Mouse (Mus musculus) left cerebral cortex, postnatal 4 days (tissue): Measurements from ENCODE around the gene Timp2. TPM values are rescaled to one million over a fixed set of nuclear protein-coding genes. Genes with fewer than 3 reads are reported as not detected.
A peak's percentile ranks its signal among the peaks of the same experiment; 100 is the strongest.
"Not testable (repeated sequence)": the region's sequence is repeated elsewhere in the genome, so short reads cannot be mapped to it uniquely, and the experiment has no call there.

Source experiments
- DNase-seq: peaks from one replicate; pipeline ENCODE4 v3.0.0-alpha.2; 2022
- intact Hi-C: fragments of 180-260 bp; cut with DNase I; formaldehyde crosslinking; loops from one replicate; pipeline ENCODE4 v1.15.1; 2025
- total RNA-seq, 2 experiments: library from RNA; stranded (reverse); gene quantifications; 2 replicates each; pipeline ENCODE4 v1.2.3; 2021

The Timp2 gene
- total RNA-seq, 2 experiments from 2014 or later = 273 to 295 TPM

DNA sequence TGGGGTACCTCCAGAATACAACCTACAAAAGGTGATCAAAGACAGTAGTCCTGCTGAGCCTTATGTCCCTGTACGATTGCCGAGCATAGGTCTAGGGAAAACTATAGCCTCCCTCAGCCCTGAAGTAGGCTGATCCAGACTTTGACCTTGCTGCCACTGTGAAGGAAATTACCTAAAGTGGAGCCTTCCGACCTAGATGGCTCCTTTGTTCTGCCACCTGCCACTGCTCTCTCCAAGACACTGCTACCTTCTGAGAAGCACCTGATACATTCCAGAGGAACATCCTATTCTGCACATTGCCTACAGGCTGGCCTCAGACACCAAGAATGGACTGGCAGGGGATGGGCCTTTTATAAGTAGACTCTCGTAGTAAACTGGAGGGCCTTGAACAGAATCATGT is 51.6 kb downstream of the Timp2 start:
- DNase-seq, intact Hi-C loops: not testable (repeated sequence)

- intact Hi-C loops = no loop called here
Measured at GRCm38 (mm10) chr11:118298810-118299209, 56.7 kb downstream of the Timp2 start.

DNA sequence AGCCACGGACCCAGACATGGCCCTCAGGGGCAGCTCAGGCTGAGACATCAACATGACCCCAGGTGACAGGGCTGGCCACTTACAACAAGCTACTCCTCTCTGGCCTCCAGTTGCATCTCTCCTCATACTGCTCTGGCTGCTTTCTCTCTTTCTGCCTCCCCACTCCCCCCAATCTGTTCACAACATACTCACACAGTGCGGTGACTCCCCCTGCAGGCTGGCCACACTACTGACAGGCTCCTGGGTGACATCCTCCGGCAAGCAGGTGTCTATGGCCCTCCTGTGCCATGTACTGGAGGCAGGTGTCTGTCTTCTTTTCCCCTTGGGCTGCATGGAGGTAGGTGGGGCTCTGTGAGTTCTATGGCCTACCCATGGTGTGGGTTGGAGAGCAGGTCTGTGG is 57.6 kb downstream of the Timp2 start:
- DNase-seq = no peak
- intact Hi-C loops = no loop called here

More at GRCm38 (mm10) chr11:118298810-118299209, 56.7 kb downstream of the Timp2 start:
- DNase-seq = no peak

- intact Hi-C loops = no loop called here
- DNase-seq = no peak
Measured at GRCm38 (mm10) chr11:118295026-118295425, 60.5 kb downstream of the Timp2 start.

GRCm38 (mm10) chr11:118292671-118293070 is 62.9 kb downstream of the Timp2 start:
- DNase-seq = peak; percentile 62
- intact Hi-C loops = no loop called here

- DNase-seq = peak; percentile 100
- intact Hi-C loops = no loop called here
Measured at GRCm38 (mm10) chr11:118289999-118290889, 65.3 kb downstream of the Timp2 start, which contains the start of gene Usp36. TSS of gene Usp36 (minus strand) at chr11:118290244.

DNA sequence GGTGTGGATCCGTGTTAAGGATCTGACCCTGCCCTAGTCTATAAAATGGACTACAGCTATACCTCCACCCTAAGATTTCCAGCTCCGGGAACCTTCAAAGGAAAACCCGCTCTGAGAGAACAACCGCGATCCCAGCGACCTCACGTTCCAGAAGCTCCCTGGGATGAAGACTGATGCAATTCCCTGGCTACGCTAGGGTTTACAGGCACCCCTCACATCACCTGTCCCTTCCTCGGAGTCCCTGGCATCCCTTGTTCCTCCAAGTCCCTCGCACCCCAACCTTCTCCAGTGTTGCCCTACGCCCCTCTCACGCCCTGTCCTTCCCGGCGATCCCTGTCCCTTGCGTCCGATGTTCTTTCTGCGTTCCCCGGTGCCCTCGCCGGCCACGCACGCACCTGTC is 66.0 kb downstream of the Timp2 start:
- DNase-seq = no peak
- intact Hi-C loops = no loop called here

DNA sequence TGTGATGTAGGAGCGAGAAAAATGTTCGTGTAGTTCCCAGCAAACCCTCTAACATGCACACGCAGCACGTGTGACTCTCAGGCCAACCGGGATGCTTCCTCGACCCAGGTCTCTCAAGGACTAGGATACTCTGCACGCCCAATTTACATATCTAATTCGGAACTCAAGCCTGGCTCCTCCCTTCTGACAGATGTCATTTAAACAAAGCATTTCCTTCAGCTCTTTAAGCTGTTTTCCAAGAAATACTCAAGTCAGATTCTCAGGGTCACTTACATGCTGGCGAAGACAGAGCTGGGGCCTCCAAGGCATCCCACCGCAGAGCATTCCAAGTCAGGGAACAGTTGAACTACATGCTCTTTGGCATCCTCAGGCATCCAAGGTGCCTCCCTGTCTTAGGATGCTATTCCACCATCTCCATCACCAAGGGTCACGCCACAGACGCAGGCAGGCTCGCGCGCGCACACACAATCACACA is 66.5 kb downstream of the Timp2 start:
- intact Hi-C loops = no loop called here
- DNase-seq = no peak

DNA sequence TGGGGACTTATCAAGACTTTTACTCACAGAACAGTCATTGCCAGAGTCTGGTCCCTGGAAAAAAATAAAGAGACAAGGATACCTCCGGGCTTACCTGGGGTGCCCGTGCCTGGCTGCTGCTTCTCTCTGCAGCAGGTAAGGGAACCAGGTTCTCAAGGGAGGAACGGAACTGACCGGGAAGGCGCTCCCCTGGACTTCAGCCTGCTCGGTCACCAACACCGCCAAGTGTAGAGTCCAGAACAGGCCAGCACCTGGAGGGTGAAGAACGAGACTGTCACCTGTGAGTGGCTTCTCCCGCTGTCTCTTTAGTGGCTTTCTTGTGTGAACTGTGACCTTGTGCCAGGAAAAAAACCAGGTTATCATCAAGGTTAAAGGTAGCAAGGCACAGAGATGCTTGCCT is 68.0 kb downstream of the Timp2 start:
- DNase-seq = no peak

DNA sequence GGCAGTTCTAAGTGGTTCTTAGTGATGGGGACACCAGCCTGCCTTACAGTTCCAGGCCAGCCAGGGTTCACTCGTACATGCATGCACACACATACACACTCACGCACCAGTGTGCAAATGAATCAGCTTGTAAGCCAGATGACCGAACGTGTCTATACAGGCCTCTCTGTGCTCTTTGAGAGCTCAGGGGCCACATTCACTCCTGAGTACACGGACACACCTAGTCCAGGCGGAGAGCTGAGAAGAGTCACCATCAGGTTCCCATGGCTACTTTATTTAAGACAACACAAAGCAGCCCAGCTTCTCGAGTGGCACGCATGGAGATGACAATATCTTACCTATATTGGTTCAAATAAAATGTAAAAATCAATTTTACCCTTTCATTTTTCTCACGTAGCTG is 69.1 kb downstream of the Timp2 start:
- intact Hi-C loops = no loop called here
- no peak for DNase-seq

More for the DNA sequence above, 68.0 kb downstream of the Timp2 start:
- intact Hi-C loops = no loop called here

DNA sequence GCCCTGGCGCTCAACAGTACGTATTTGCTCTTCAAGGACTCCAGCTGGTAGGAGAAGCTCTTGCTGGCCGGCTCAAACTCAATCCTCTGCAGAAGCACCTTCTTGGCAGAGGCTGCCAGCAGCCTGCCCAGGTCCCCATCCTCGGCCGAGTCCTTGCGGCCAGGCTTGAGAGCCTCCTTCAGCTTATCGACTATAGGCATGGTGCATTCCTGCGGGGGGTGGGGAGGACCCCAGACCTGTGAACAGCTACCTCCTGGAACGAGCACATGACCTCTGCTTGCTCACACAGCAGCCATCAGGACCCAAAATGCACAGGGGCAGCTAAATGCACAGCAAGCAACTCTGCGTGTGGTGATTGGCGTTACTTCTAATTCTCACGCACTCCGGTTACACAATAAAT is 69.7 kb downstream of the Timp2 start:
- intact Hi-C loops = no loop called here
- DNase-seq = no peak

- intact Hi-C loops = no loop called here
- no peak for DNase-seq
Measured at GRCm38 (mm10) chr11:118280218-118280617, 75.3 kb downstream of the Timp2 start.

- intact Hi-C loops = no loop called here
- DNase-seq = no peak
Measured at GRCm38 (mm10) chr11:118276328-118276727, 79.2 kb downstream of the Timp2 start.

GRCm38 (mm10) chr11:118275092-118275491 is 80.4 kb downstream of the Timp2 start:
- intact Hi-C loops = no loop called here
- no peak for DNase-seq

GRCm38 (mm10) chr11:118269827-118270226 is 85.7 kb downstream of the Timp2 start:
- peak; percentile 51 for DNase-seq

DNA sequence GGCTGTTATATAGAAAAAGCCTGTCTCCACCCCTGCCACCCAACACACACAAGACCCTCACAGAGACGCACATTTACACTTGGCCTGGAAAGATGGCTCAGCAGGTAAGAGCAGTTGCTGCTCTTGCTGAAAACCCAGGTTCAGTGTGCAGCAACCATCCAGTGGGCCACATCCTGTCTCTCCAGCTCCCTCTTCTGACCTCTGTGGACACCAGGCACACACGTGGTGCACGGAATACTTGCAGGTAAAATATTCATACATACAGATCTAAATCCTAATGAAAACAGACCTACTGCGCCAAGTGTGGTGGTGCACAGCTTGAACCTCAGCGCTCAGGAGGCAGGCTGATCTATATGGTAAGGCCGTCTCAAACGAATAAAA is 88.9 kb downstream of the Timp2 start:
- DNase-seq = no peak
- intact Hi-C loops = no loop called here

More at GRCm38 (mm10) chr11:118269827-118270226, 85.7 kb downstream of the Timp2 start:
- intact Hi-C loops = no loop called here

DNA sequence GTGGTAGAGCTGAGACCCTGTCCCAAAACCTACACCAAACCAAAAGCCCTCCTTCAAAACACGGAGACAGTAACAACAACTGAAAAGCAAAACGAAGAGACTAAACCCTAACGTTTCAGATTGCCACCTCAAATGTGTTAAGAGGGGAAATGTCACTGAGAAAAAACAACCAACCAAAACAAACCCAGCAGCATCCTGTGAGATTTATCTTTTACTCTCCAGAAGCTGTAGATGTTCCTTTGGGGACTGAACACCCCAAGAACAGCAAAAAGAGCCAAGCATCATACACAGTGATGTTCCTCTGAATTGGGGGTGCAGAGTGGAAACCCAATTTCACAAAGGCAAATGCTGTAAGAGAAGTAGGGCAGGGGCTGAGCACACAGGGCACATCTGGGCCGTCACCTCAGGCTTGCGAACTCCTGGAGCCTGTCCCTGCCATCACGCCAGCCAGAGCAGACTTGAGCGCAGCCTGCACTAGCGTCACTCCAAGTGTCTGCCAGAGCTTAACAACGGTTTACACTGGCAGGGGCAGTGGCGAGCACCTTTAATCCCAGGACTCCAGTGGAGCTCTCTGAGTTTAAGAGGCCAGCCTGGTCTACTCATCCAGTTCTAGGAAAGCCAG is 89.4 kb downstream of the Timp2 start:
- no peak for DNase-seq
- intact Hi-C loops = no loop called here

DNA sequence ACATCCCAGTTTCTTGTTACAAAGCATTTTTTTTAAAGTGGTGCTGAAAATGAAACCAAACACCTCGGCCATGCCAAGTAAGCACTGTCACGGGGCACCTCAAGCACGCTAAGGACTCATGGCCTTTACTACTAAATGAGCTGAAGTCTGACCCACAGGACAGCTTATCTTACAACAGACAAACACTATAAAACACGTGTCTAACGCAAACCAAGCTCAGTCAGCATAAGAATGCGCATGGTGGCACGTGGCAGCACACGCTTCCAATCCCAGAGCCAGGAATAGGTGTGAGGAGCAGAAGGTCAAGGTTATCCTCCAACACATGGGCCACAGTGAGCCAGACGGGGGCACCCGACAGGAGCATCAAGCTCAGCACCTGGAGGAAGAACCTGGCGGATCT is 89.9 kb downstream of the Timp2 start:
- intact Hi-C loops = no loop called here
- DNase-seq = no peak

- peak; percentile 77 for DNase-seq
- intact Hi-C loops = no loop called here
Measured at GRCm38 (mm10) chr11:118263146-118263545, 92.4 kb downstream of the Timp2 start.

- intact Hi-C loops = no loop called here
- DNase-seq = no peak
Measured at GRCm38 (mm10) chr11:118260081-118260480, 95.5 kb downstream of the Timp2 start.

- intact Hi-C loops = no loop called here
Measured at GRCm38 (mm10) chr11:118259580-118259979, 96.0 kb downstream of the Timp2 start.

DNA sequence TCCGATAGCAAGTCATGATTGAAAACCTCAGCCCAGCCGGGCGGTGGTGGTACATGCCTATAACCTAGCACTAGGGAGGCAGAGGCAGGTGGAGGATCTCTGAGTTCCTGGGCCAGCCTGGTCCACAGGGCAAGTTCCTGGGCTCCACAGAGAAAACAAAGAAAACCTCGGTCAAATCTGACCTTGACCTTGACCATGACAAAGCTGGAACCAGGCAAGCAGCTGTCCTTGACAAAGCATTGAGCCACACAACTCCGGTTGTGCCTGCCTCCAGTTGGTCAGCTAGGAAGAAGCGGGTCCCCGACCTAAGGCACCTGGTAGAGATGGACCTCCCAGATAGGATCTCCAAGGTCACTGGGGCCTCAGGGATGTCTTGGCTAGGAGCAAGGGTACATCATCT is 99.2 kb downstream of the Timp2 start:
- intact Hi-C loops = no loop called here
- DNase-seq = no peak

More at GRCm38 (mm10) chr11:118259580-118259979, 96.0 kb downstream of the Timp2 start:
- no peak for DNase-seq
